Mouse (Mus musculus): ENCODE data around the gene Zfp507.

- TF ChIP-seq MAX (IDR thresholded peaks at IDR 0.05; ENCODE audit: low read depth) = no peak
- no peak for TF ChIP-seq TCF12 (IDR thresholded peaks at IDR 0.05; ENCODE audit: insufficient read depth, poor library complexity, severe bottlenecking)
- no peak for TF ChIP-seq POLR2A (IDR thresholded peaks at IDR 0.05; ENCODE audit: insufficient read length, low read depth)
- no peak for TF ChIP-seq SRF (IDR thresholded peaks at IDR 0.05; ENCODE audit: control insufficient read depth, insufficient read length, low read depth)
- TF ChIP-seq MYOG (IDR thresholded peaks at IDR 0.05; ENCODE audit: control insufficient read depth in 1 of 3, insufficient read depth in 1 of 3, insufficient read length in 2 of 3, low read depth in 2 of 3) = no peak
Measured at GRCm38 (mm10) chr7:35732585-35733059, 70.2 kb downstream of the Zfp507 start.

Measured in myocyte (in vitro differentiated cells).